30 mouse cellular contexts compared by ENCODE assay signal in the genomic region with DNA sequence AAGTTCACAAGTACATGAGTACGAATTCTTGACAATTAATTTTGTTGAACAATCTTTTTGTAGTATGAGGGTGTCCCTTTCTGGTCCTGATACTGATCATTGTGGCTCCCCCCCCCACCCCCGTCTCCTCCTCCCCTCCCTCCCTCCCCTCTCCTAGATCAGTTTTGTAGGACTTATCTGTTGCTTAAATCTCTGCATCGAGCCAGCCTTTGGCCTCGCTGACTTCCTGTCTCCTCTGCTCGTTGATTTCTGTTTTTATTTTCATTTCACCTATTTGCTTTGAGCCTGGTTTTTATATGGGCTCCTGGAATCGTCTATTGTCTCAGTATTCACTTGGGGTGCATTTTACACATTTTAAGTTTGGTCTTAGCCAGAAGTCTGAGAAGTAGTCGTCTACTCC. TPM values are rescaled to one million over a fixed set of nuclear protein-coding genes. Genes with fewer than 3 reads are reported as not detected.
A peak's percentile ranks its signal among the peaks of the same experiment; 100 is the strongest.
DNase-seq lines count a peak whose midpoint lies in the region; ATAC-seq lines count a peak whose summit lies in the region.
"Had no signal": no experiment of that assay in that cellular context is flagged by ENCODE, and none has a peak within 500 bp of the region (broad histone marks: within the 10 kb centered on the region; RNA-seq: fewer than 3 reads in every experiment).

No protein-coding gene starts in this region.

- no peak for ATAC-seq in midbrain, embryonic 11.5 days (ENCODE audit: low FRiP score)
- ATAC-seq in midbrain, embryonic 15.5 days (replicated peaks) = no peak
- ATAC-seq: forebrain, embryonic 13.5 days; forebrain, embryonic 16.5 days; hindbrain, postnatal 0 days; intestine, embryonic 15.5 days; Patski had no signal

- no peak overlapping the region for H3K4me2 ChIP-seq in midbrain, embryonic 11.5 days
- no peak overlapping the region for H3K4me2 ChIP-seq in midbrain, embryonic 15.5 days
- H3K4me2 ChIP-seq: forebrain, embryonic 13.5 days; heart, embryonic 13.5 days; hindbrain, embryonic 14.5 days; intestine, embryonic 15.5 days had no signal

- H3K27me3 ChIP-seq in midbrain, embryonic 11.5 days (ENCODE audit: control insufficient read depth, insufficient read depth, low read length) = no peaks in the 10 kb centered on the region
- no peaks in the 10 kb centered on the region for H3K27me3 ChIP-seq in midbrain, embryonic 15.5 days (replicated peaks)
- H3K27me3 ChIP-seq: forebrain, embryonic 13.5 days; heart, embryonic 13.5 days; intestine, embryonic 15.5 days had no signal

- DNase-seq in midbrain, embryonic 11.5 days (ENCODE audit: low spot score, missing footprints) = peak; percentile 44
- DNase-seq in thymus, postnatal 4 days = peak; percentile 8
- no peak for DNase-seq in thymus, postnatal 10 days (ENCODE audit: low spot score in 2 of 2)
- DNase-seq in T-cell, adult 2 months (ENCODE audit: low spot score) = peak; percentile 29
- peak; percentile 73 for DNase-seq in naive thymus-derived CD4-positive, alpha-beta T cell, adult 2 months (ENCODE audit: low read depth)
- no peak for DNase-seq in cerebellum, postnatal 14 days
- no peak for DNase-seq in adrenal gland, postnatal 14 days
- DNase-seq: adrenal gland, adult 2 months; adrenal gland, postnatal 25 days; cerebellum, adult 11-12 months; cerebellum, adult 8-10 months; cerebellum, postnatal 10 days; gastrocnemius, adult 2 months; gastrocnemius, postnatal 14 days; heart, adult 18-20 months; heart, postnatal 14 days; heart, postnatal 4 days had no signal

- 86% methylated on average over 7 of the region's 7 CpGs for WGBS in midbrain, embryonic 11.5 days
- 82% methylated on average over 7 of the region's 7 CpGs for WGBS in midbrain, embryonic 15.5 days

- H3K9me3 ChIP-seq in midbrain, embryonic 11.5 days (ENCODE audit: control insufficient read depth, low read length) = no peaks in the 10 kb centered on the region
- no peaks in the 10 kb centered on the region for H3K9me3 ChIP-seq in midbrain, embryonic 15.5 days
- H3K9me3 ChIP-seq: forebrain, embryonic 10.5 days; forebrain, embryonic 13.5 days; heart, embryonic 10.5 days; heart, embryonic 13.5 days; intestine, embryonic 15.5 days had no signal

- H3K4me3 ChIP-seq in midbrain, embryonic 11.5 days (ENCODE audit: low read depth, low read length) = no peak overlapping the region
- H3K4me3 ChIP-seq in midbrain, embryonic 15.5 days = no peak overlapping the region
- H3K4me3 ChIP-seq: forebrain, embryonic 10.5 days; forebrain, embryonic 13.5 days; gastrocnemius, adult 2 months; heart, embryonic 10.5 days; heart, embryonic 13.5 days; intestine, embryonic 15.5 days had no signal

- H3K4me1 ChIP-seq in midbrain, embryonic 11.5 days (ENCODE audit: control insufficient read depth, insufficient read depth, low read length) = no peaks in the 10 kb centered on the region
- H3K4me1 ChIP-seq in midbrain, embryonic 15.5 days = no peaks in the 10 kb centered on the region
- H3K4me1 ChIP-seq: forebrain, embryonic 10.5 days; forebrain, embryonic 13.5 days; intestine, embryonic 15.5 days had no signal

- H3K27ac ChIP-seq in midbrain, embryonic 11.5 days (ENCODE audit: low read depth, low read length) = no peak overlapping the region
- H3K27ac ChIP-seq in midbrain, embryonic 15.5 days = no peak overlapping the region
- H3K27ac ChIP-seq: forebrain, embryonic 10.5 days; forebrain, embryonic 13.5 days; gastrocnemius, adult 2 months; heart, embryonic 10.5 days; heart, embryonic 13.5 days; hindbrain, embryonic 14.5 days; hindbrain, postnatal 0 days; intestine, embryonic 15.5 days had no signal

- no peaks in the 10 kb centered on the region for H3K36me3 ChIP-seq in midbrain, embryonic 11.5 days (ENCODE audit: control insufficient read depth, insufficient read depth, low read length)
- H3K36me3 ChIP-seq in midbrain, embryonic 15.5 days (replicated peaks) = no peaks in the 10 kb centered on the region
- H3K36me3 ChIP-seq: forebrain, embryonic 10.5 days; heart, embryonic 10.5 days; heart, embryonic 13.5 days; intestine, embryonic 15.5 days had no signal

- H3K9ac ChIP-seq in midbrain, embryonic 11.5 days (ENCODE audit: low read length) = no peak overlapping the region
- no peak overlapping the region for H3K9ac ChIP-seq in midbrain, embryonic 15.5 days
- H3K9ac ChIP-seq: forebrain, embryonic 13.5 days; heart, embryonic 13.5 days; hindbrain, embryonic 14.5 days; intestine, embryonic 15.5 days had no signal

RNA-seq across cellular contexts. Expression of gene Ccr8, which starts 4.0 kb away (rescaled TPM):
- not detected in 2 replicates for polyA plus RNA-seq in midbrain, embryonic 11.5 days (2014; fragmentation: Nextera tagmentation; extraction: Ambion mirVana)
- not detected in 2 replicates for polyA plus RNA-seq in midbrain, embryonic 15.5 days (2015; fragmentation: Nextera tagmentation; extraction: Ambion mirVana)
- total RNA-seq in adrenal gland, postnatal 14 days (2021) = 0.41 TPM in 1 of 2 replicates, not detected in the other
- total RNA-seq: adrenal gland, adult 2 months; adrenal gland, postnatal 25 days; gastrocnemius, adult 2 months; gastrocnemius, postnatal 14 days; heart, adult 18-20 months; heart, postnatal 4 days; hindbrain, postnatal 0 days had no signal
- polyA plus RNA-seq: adrenal gland, adult 2 months; embryonic facial prominence, embryonic 11.5 days; forebrain, embryonic 10.5 days; forebrain, embryonic 13.5 days; forebrain, embryonic 16.5 days; gonadal fat pad, adult 2 months; heart, embryonic 10.5 days; heart, embryonic 13.5 days; hindbrain, embryonic 11.5 days; hindbrain, embryonic 14.5 days; hindbrain, postnatal 0 days; Patski had no signal

RNA-seq across cellular contexts. Expression of gene Slc25a38, which starts 14.3 kb away (rescaled TPM):
- polyA plus RNA-seq in midbrain, embryonic 11.5 days (2014; fragmentation: Nextera tagmentation; extraction: Ambion mirVana) = 33.9 and 36.7 TPM in 2 replicates
- 41.5 and 48.3 TPM in 2 replicates for polyA plus RNA-seq in midbrain, embryonic 15.5 days (2015; fragmentation: Nextera tagmentation; extraction: Ambion mirVana)
- total RNA-seq in adrenal gland, postnatal 14 days (2021) = 21.6 and 22.6 TPM in 2 replicates

RNA-seq across cellular contexts. Expression of gene Cx3cr1, which starts 26.2 kb away (rescaled TPM):
- polyA plus RNA-seq in midbrain, embryonic 11.5 days (2014; fragmentation: Nextera tagmentation; extraction: Ambion mirVana) = 2.9 and 4.3 TPM in 2 replicates
- polyA plus RNA-seq in midbrain, embryonic 15.5 days (2015; fragmentation: Nextera tagmentation; extraction: Ambion mirVana) = 8.0 and 8.1 TPM in 2 replicates
- 2.4 and 3.8 TPM in 2 replicates for total RNA-seq in adrenal gland, postnatal 14 days (2021)
- polyA plus RNA-seq: Patski had no signal

RNA-seq across cellular contexts. Expression of gene Rpsa, which starts 31.6 kb away (rescaled TPM):
- polyA plus RNA-seq in midbrain, embryonic 11.5 days (2014; fragmentation: Nextera tagmentation; extraction: Ambion mirVana) = 1,378 and 1,482 TPM in 2 replicates
- polyA plus RNA-seq in midbrain, embryonic 15.5 days (2015; fragmentation: Nextera tagmentation; extraction: Ambion mirVana) = 917 and 949 TPM in 2 replicates
- total RNA-seq in adrenal gland, postnatal 14 days (2021) = 729 and 883 TPM in 2 replicates

RNA-seq across cellular contexts. Expression of gene Mobp, which starts 53.6 kb away (rescaled TPM):
- polyA plus RNA-seq in midbrain, embryonic 11.5 days (2014; fragmentation: Nextera tagmentation; extraction: Ambion mirVana) = 0.26 and 0.82 TPM in 2 replicates
- not detected in 2 replicates for polyA plus RNA-seq in midbrain, embryonic 15.5 days (2015; fragmentation: Nextera tagmentation; extraction: Ambion mirVana)
- total RNA-seq in adrenal gland, postnatal 14 days (2021) = 0.15 TPM in 1 of 2 replicates, not detected in the other
- total RNA-seq: gastrocnemius, adult 2 months; heart, adult 18-20 months; heart, postnatal 14 days; heart, postnatal 4 days had no signal
- polyA plus RNA-seq: adrenal gland, adult 2 months; heart, embryonic 10.5 days; heart, embryonic 13.5 days; hindbrain, embryonic 11.5 days; Patski had no signal

Comparison
In these comparisons a context has a peak if more than half of its experiments do, and no peak if none do; other contexts are left out.
1. DNase-seq: peak in midbrain, embryonic 11.5 days (single experiment), thymus, postnatal 4 days (single experiment), T-cell, adult 2 months (single experiment) and naive thymus-derived CD4-positive, alpha-beta T cell, adult 2 months (single experiment); none in thymus, postnatal 10 days (0 of 2), cerebellum, postnatal 14 days (0 of 2) and adrenal gland, postnatal 14 days (single experiment).